Mouse (Mus musculus) kidney, embryonic 16.5 days (tissue): ENCODE results near the gene Sgk1. TPM values are rescaled to one million over a fixed set of nuclear protein-coding genes. Genes with fewer than 3 reads are reported as not detected.
A peak's percentile ranks its signal among the peaks of the same experiment; 100 is the strongest.

ENCODE experiments used
- ATAC-seq: fragments of 200-750 bp; cut with Nextera tagmentation; 2 replicates; pipeline ENCODE4 v1.8.0; 2017; ENCODE audit warnings: moderate TSS enrichment; ENCODE audit not compliant: low FRiP score, low TSS enrichment
- H3K27ac ChIP-seq: fragments of 300-500 bp; sonication (generic); 2 replicates; pipeline ENCODE4 v1.5.1; 2014; ENCODE audit warnings: low read length
- H3K27me3 ChIP-seq: fragments of 300-500 bp; sonication (generic); 2 replicates; pipeline ENCODE4 v1.6.1; 2014; ENCODE audit warnings: low read length, control low read depth, mixed read lengths; ENCODE audit not compliant: insufficient read depth
- H3K36me3 ChIP-seq: fragments of 300-500 bp; sonication (generic); 2 replicates; pipeline ENCODE4 v1.6.1; 2014; ENCODE audit warnings: low read length, control low read depth, mixed read lengths; ENCODE audit not compliant: insufficient read depth
- H3K4me1 ChIP-seq: fragments of 300-500 bp; sonication (generic); 2 replicates; pipeline ENCODE4 v1.6.1; 2014; ENCODE audit warnings: low read length, control low read depth, mixed read lengths; ENCODE audit not compliant: insufficient read depth
- H3K4me2 ChIP-seq: fragments of 300-500 bp; sonication (generic); replicated peaks from 2 replicates; pipeline ENCODE4 v1.6.1; 2014; ENCODE audit warnings: low read depth, low read length
- H3K4me3 ChIP-seq: fragments of 300-500 bp; sonication (generic); 2 replicates; pipeline ENCODE4 v1.5.1; 2014; ENCODE audit warnings: mild to moderate bottlenecking, low read length
- H3K9ac ChIP-seq: fragments of 300-500 bp; sonication (generic); replicated peaks from 2 replicates; pipeline ENCODE4 v1.6.1; 2014; ENCODE audit warnings: low read length
- H3K9me3 ChIP-seq: fragments of 300-500 bp; sonication (generic); 2 replicates; pipeline ENCODE4 v1.6.1; 2016; ENCODE audit warnings: low read length, control low read depth
- WGBS: fragments of 180-500 bp; shearing (Covaris S2); extraction: QIAGEN DNeasy Blood & Tissue Kit; methylation state at CpG from one replicate; pipeline ENCODE4 v1.1.7; 2014; 5-methylcytosine and 5-hydroxymethylcytosine counted together
- polyA plus RNA-seq: library from polyadenylated mRNA; unstranded; fragments of >200 nt; fragmentation: Nextera tagmentation; extraction: Ambion mirVana; gene quantifications from 2 replicates; pipeline ENCODE4 v1.2.1, GENCODE M21; 2015

The Sgk1 gene
- polyA plus RNA-seq, 1 experiment from 2014 or later: 105 TPM

GRCm38 (mm10) chr10:21858437-21858974, 23.5 kb upstream of the Sgk1 start:
- no peak for ATAC-seq
- Histone ChIP-seq H3K4me1 (no peaks in the 10 kb centered on the region), H3K27me3 (no peaks in the 10 kb centered on the region), H3K9me3 (no peaks in the 10 kb centered on the region), H3K27ac (no peak overlapping the region), H3K4me2 (no peak overlapping the region), H3K4me3 (no peak overlapping the region), H3K9ac (no peak overlapping the region), H3K36me3 (no peaks in the 10 kb centered on the region)
- 51% methylated on average over 7 of the region's 7 CpGs for WGBS

GRCm38 (mm10) chr10:21866504-21866903, 15.5 kb upstream of the Sgk1 start:
- H3K9ac ChIP-seq: no peak overlapping the region
- no peak overlapping the region for H3K4me3 ChIP-seq
- no peaks in the 10 kb centered on the region for H3K36me3 ChIP-seq
- no peaks in the 10 kb centered on the region for H3K27me3 ChIP-seq
- H3K9me3 ChIP-seq: no peaks in the 10 kb centered on the region
- no peak overlapping the region for H3K4me2 ChIP-seq
- no peaks in the 10 kb centered on the region for H3K4me1 ChIP-seq
- ATAC-seq: peak; percentile 61
- 23% methylated on average over 4 of the region's 4 CpGs for WGBS
- no peak overlapping the region for H3K27ac ChIP-seq

GRCm38 (mm10) chr10:21868221-21868620, 13.8 kb upstream of the Sgk1 start:
- ATAC-seq: no peak

GRCm38 (mm10) chr10:21868623-21869022, 13.4 kb upstream of the Sgk1 start:
- Histone ChIP-seq H3K9ac (no peak overlapping the region), H3K9me3 (no peaks in the 10 kb centered on the region), H3K27me3 (no peaks in the 10 kb centered on the region), H3K27ac (no peak overlapping the region), H3K36me3 (no peaks in the 10 kb centered on the region), H3K4me1 (no peaks in the 10 kb centered on the region), H3K4me3 (no peak overlapping the region), H3K4me2 (no peak overlapping the region)
- ATAC-seq: no peak
- WGBS: 57% methylated on average over 4 of the region's 4 CpGs

More at GRCm38 (mm10) chr10:21868221-21868620, 13.8 kb upstream of the Sgk1 start:
- H3K4me1 ChIP-seq: no peaks in the 10 kb centered on the region
- WGBS: 90% methylated on average over 2 of the region's 2 CpGs
- H3K4me3 ChIP-seq: no peak overlapping the region
- no peaks in the 10 kb centered on the region for H3K27me3 ChIP-seq
- no peaks in the 10 kb centered on the region for H3K9me3 ChIP-seq
- no peaks in the 10 kb centered on the region for H3K36me3 ChIP-seq
- no peak overlapping the region for H3K9ac ChIP-seq
- no peak overlapping the region for H3K4me2 ChIP-seq
- H3K27ac ChIP-seq: no peak overlapping the region

GRCm38 (mm10) chr10:21881837-21882183, 174 bp upstream of the Sgk1 start:
- Histone ChIP-seq H3K27me3 (peaks cover 22% of the 10 kb centered on the region), H3K4me1 (peaks cover 25% of the 10 kb centered on the region), H3K4me2 (peak overlapping the region; percentile 69), H3K36me3 (no peaks in the 10 kb centered on the region), H3K9me3 (no peaks in the 10 kb centered on the region), H3K27ac (no peak overlapping the region), H3K4me3 (peak overlapping the region; percentile 47), H3K9ac (peak overlapping the region; percentile 50; the same call in 1 of the 2 replicates)
- WGBS: 44% methylated on average over 4 of the region's 4 CpGs
- ATAC-seq: no peak

GRCm38 (mm10) chr10:21883587-21883986, 1.6 kb downstream of the Sgk1 start:
- H3K4me2 ChIP-seq: no peak overlapping the region
- no peak overlapping the region for H3K4me3 ChIP-seq
- no peak overlapping the region for H3K9ac ChIP-seq
- WGBS: 5% methylated on average over 12 of the region's 12 CpGs
- peaks cover 22% of the 10 kb centered on the region for H3K27me3 ChIP-seq
- H3K36me3 ChIP-seq: no peaks in the 10 kb centered on the region
- ATAC-seq: peak; percentile 57
- no peak overlapping the region; the same call in 1 of the 2 replicates for H3K27ac ChIP-seq
- H3K9me3 ChIP-seq: no peaks in the 10 kb centered on the region
- peaks cover 25% of the 10 kb centered on the region for H3K4me1 ChIP-seq

- Histone ChIP-seq H3K27ac (no peak overlapping the region), H3K27me3 (peaks cover 22% of the 10 kb centered on the region), H3K9me3 (no peaks in the 10 kb centered on the region), H3K9ac (no peak overlapping the region), H3K4me3 (no peak overlapping the region), H3K36me3 (no peaks in the 10 kb centered on the region), H3K4me1 (peaks cover 25% of the 10 kb centered on the region), H3K4me2 (no peak overlapping the region)
- 56% methylated on average over 3 of the region's 3 CpGs for WGBS
- no peak; the same call in 1 of the 2 replicates for ATAC-seq
Observed at GRCm38 (mm10) chr10:21884534-21884933, 2.5 kb downstream of the Sgk1 start.

GRCm38 (mm10) chr10:21889141-21889765, 7.3 kb downstream of the Sgk1 start:
- Histone ChIP-seq H3K4me1 (peaks cover 3% of the 10 kb centered on the region; the same call in 1 of the 2 replicates), H3K27ac (no peak overlapping the region), H3K36me3 (no peaks in the 10 kb centered on the region), H3K4me2 (no peak overlapping the region), H3K9me3 (no peaks in the 10 kb centered on the region), H3K9ac (no peak overlapping the region), H3K27me3 (no peaks in the 10 kb centered on the region), H3K4me3 (no peak overlapping the region)
- WGBS: 64% methylated on average over 3 of the region's 3 CpGs
- ATAC-seq: no peak

GRCm38 (mm10) chr10:21890293-21890692, 8.3 kb downstream of the Sgk1 start:
- no peak overlapping the region for H3K27ac ChIP-seq
- WGBS: 78% methylated on average over 4 of the region's 4 CpGs
- H3K4me3 ChIP-seq: no peak overlapping the region
- no peaks in the 10 kb centered on the region for H3K36me3 ChIP-seq
- H3K4me2 ChIP-seq: no peak overlapping the region
- H3K4me1 ChIP-seq: 0 out of 2 replicates have a peak, but pooled peaks cover 3% of the 10 kb centered on the region
- no peaks in the 10 kb centered on the region for H3K27me3 ChIP-seq
- no peak for ATAC-seq
- no peaks in the 10 kb centered on the region for H3K9me3 ChIP-seq
- H3K9ac ChIP-seq: no peak overlapping the region

- Histone ChIP-seq H3K36me3 (no peaks in the 10 kb centered on the region), H3K4me2 (no peak overlapping the region), H3K27ac (no peak overlapping the region), H3K4me3 (no peak overlapping the region), H3K9me3 (no peaks in the 10 kb centered on the region), H3K9ac (no peak overlapping the region), H3K27me3 (no peaks in the 10 kb centered on the region), H3K4me1 (0 out of 2 replicates have a peak, but pooled peaks cover 3% of the 10 kb centered on the region)
- WGBS: 57% methylated on average over 7 of the region's 7 CpGs
- no peak for ATAC-seq
Observed at GRCm38 (mm10) chr10:21891442-21891841, 9.5 kb downstream of the Sgk1 start.
